Mouse (Mus musculus) ES-E14 (cell line): ENCODE measurements around the gene Tcte2.

Experiments used
- CHD2 ChIP-seq: IDR thresholded peaks from 2 replicates; pipeline ENCODE4 v1.6.1; 2014; ENCODE audit warnings: mild to moderate bottlenecking, low read depth, low read length, inconsistent platforms
- HCFC1 ChIP-seq: IDR thresholded peaks from 2 replicates; pipeline ENCODE4 v1.6.1; 2012; ENCODE audit warnings: low read length, inconsistent platforms, borderline replicate concordance; ENCODE audit not compliant: insufficient read depth
- ZNF384 ChIP-seq: IDR thresholded peaks from 2 replicates; pipeline ENCODE4 v1.6.1; 2012; ENCODE audit warnings: low read depth, low read length, inconsistent platforms

GRCm38 (mm10) chr17:13778865-13779264, 17.2 kb upstream of the Tcte2 start:
- TF ChIP-seq HCFC1, result no peak
- TF ChIP-seq CHD2, result no peak
- no peak for TF ChIP-seq ZNF384
